Mouse (Mus musculus) central nervous system, embryonic 11.5 days (tissue): ENCODE results near the gene Cavin3. TPM values are rescaled to one million over a fixed set of nuclear protein-coding genes. Genes with fewer than 3 reads are reported as not detected.

Experiments used
- polyA plus RNA-seq: library from polyadenylated mRNA; depleted of rRNA; stranded (reverse); fragments of >200 nt; gene quantifications from 2 replicates; pipeline ENCODE4 v1.2.3, GENCODE M21; 2012; rRNA removed

Gene Cavin3
- 17.6 and 19.0 TPM in 2 replicates for polyA plus RNA-seq

GRCm38 (mm10) chr7:105481505-105482411 is at the start of gene Cavin3:
TSS of gene Cavin3 (minus strand) at chr7:105482300.

Other genes with a start within 250 kb of the Cavin3 start
- gene Olfr688, start 194.2 kb downstream of the Cavin3 start, polyA plus RNA-seq, result not detected in 2 replicates
- gene Olfr689, start 171.1 kb downstream of the Cavin3 start, polyA plus RNA-seq, result not detected in 2 replicates
- 0.10 TPM in 1 of 2 replicates, not detected in the other for gene Olfr690, start 148.2 kb downstream of the Cavin3 start, polyA plus RNA-seq
- gene Olfr691, start 140.0 kb downstream of the Cavin3 start, polyA plus RNA-seq, result 0.05 and 0.14 TPM in 2 replicates
- gene Olfr692, start 114.1 kb downstream of the Cavin3 start, polyA plus RNA-seq, result not detected in 2 replicates
- gene Gm5901, start 107.3 kb downstream of the Cavin3 start, polyA plus RNA-seq, result not detected in 2 replicates
- 29.4 and 38.9 TPM in 2 replicates for gene Fam160a2, start 82.2 kb downstream of the Cavin3 start, polyA plus RNA-seq
- 0.20 and 0.24 TPM in 2 replicates for gene Cnga4, start 77.7 kb downstream of the Cavin3 start, polyA plus RNA-seq
- gene Cckbr, start 56.6 kb downstream of the Cavin3 start, polyA plus RNA-seq, result 0.14 and 0.17 TPM in 2 replicates
- 18.5 and 25.3 TPM in 2 replicates for gene Smpd1, start 72.1 kb upstream of the Cavin3 start, polyA plus RNA-seq
- 92.2 and 93.1 TPM in 2 replicates for gene Apbb1, start 99.4 kb upstream of the Cavin3 start, polyA plus RNA-seq
- gene Hpx, start 117.8 kb upstream of the Cavin3 start, polyA plus RNA-seq, result 2.8 and 3.9 TPM in 2 replicates
- 61.9 and 66.8 TPM in 2 replicates for gene Trim3, start 151.3 kb upstream of the Cavin3 start, polyA plus RNA-seq
- 63.5 and 89.5 TPM in 2 replicates for gene Timm10b, start 157.8 kb upstream of the Cavin3 start, polyA plus RNA-seq
- 96.2 and 104 TPM in 2 replicates for gene Arfip2, start 158.1 kb upstream of the Cavin3 start, polyA plus RNA-seq
- gene Gm45799, start 158.3 kb upstream of the Cavin3 start, polyA plus RNA-seq, result 81.1 and 86.5 TPM in 2 replicates
- gene Dnhd1, start 168.5 kb upstream of the Cavin3 start, polyA plus RNA-seq, result 1.7 and 4.1 TPM in 2 replicates